Mouse (Mus musculus) limb, embryonic 14.5 days (tissue): ENCODE results near the gene Rfxap. TPM values are rescaled to one million over a fixed set of nuclear protein-coding genes. Genes with fewer than 3 reads are reported as not detected.

Experiments used
- ATAC-seq: fragments of 200-750 bp; cut with Nextera tagmentation; 2 replicates; pipeline ENCODE4 v1.8.0; 2017; ENCODE audit warnings: low read depth, moderate number of reproducible peaks, moderate TSS enrichment; ENCODE audit not compliant: low FRiP score
- DNase-seq: peaks from one replicate; pipeline ENCODE4 v3.0.0-alpha.2; 2015; ENCODE audit warnings: low spot score
- H3K27ac ChIP-seq: fragments of 300-500 bp; sonication (generic); replicated peaks from 2 replicates; pipeline ENCODE4 v1.5.1; 2014; ENCODE audit warnings: low read depth, mild to moderate bottlenecking, low read length, moderate library complexity, mixed read lengths
- H3K27me3 ChIP-seq: fragments of 300-500 bp; sonication (generic); 2 replicates; pipeline ENCODE4 v1.6.1; 2014; ENCODE audit warnings: low read length, mixed read lengths; ENCODE audit not compliant: control insufficient read depth, insufficient read depth
- H3K36me3 ChIP-seq: fragments of 300-500 bp; sonication (generic); 2 replicates; pipeline ENCODE4 v1.6.1; 2014; ENCODE audit warnings: mild to moderate bottlenecking, low read length, moderate library complexity, mixed read lengths; ENCODE audit not compliant: control insufficient read depth, insufficient read depth
- H3K4me1 ChIP-seq: fragments of 300-500 bp; sonication (generic); 2 replicates; pipeline ENCODE4 v1.6.1; 2014; ENCODE audit warnings: antibody characterized with exemption, low read length, mixed read lengths; ENCODE audit not compliant: control insufficient read depth, insufficient read depth
- H3K4me2 ChIP-seq: fragments of 300-500 bp; sonication (generic); replicated peaks from 2 replicates; pipeline ENCODE4 v1.6.1; 2014; ENCODE audit warnings: low read depth, mild to moderate bottlenecking, low read length, moderate library complexity; ENCODE audit not compliant: severe bottlenecking
- H3K4me3 ChIP-seq: fragments of 300-500 bp; sonication (generic); replicated peaks from 2 replicates; pipeline ENCODE4 v1.5.1; 2014; ENCODE audit warnings: low read length
- H3K9ac ChIP-seq: fragments of 300-500 bp; sonication (generic); 2 replicates; pipeline ENCODE4 v1.6.1; 2014; ENCODE audit warnings: mild to moderate bottlenecking, low read depth, low read length, moderate library complexity; ENCODE audit not compliant: severe bottlenecking
- H3K9me3 ChIP-seq: fragments of 300-500 bp; sonication (generic); 2 replicates; pipeline ENCODE4 v1.6.1; 2016; ENCODE audit warnings: low read length; ENCODE audit not compliant: control insufficient read depth
- POLR2A ChIP-seq: fragments of 200-500 bp; IDR thresholded peaks from 2 replicates; pipeline ENCODE4 v1.8.0; 2012; ENCODE audit warnings: inconsistent platforms, mild to moderate bottlenecking, moderate library complexity, borderline replicate concordance; ENCODE audit not compliant: insufficient read depth, insufficient read length; ENCODE audit errors: extremely low read depth
- WGBS: fragments of 180-500 bp; shearing (Covaris S2); extraction: QIAGEN DNeasy Blood & Tissue Kit; methylation state at CpG from one replicate; pipeline ENCODE4 v1.1.7; 2014; 5-methylcytosine and 5-hydroxymethylcytosine counted together
- polyA plus RNA-seq, 2 experiments: library from polyadenylated mRNA; depleted of rRNA in 1 of 2; stranded (reverse) in 1 of 2; unstranded in 1 of 2; fragments of >200 nt; fragmentation: Nextera tagmentation in 1 of 2; extraction: Ambion mirVana in 1 of 2; gene quantifications; 2 replicates each; pipeline versions ENCODE4 v1.2.1 to v1.2.3; 2012 to 2014

Rfxap gene
- polyA plus RNA-seq, 2 experiments: 43.1 to 48.7 TPM

GRCm38 (mm10) chr3:54814622-54815021, 7.0 kb upstream of the Rfxap start:
- no peaks in the 10 kb centered on the region for H3K36me3 ChIP-seq
- H3K4me2 ChIP-seq: no peak overlapping the region
- no peaks in the 10 kb centered on the region for H3K4me1 ChIP-seq
- H3K9me3 ChIP-seq: no peaks in the 10 kb centered on the region
- no peak overlapping the region for H3K4me3 ChIP-seq
- no peak for DNase-seq
- ATAC-seq: no peak
- 81% methylated on average over 6 of the region's 6 CpGs for WGBS
- no peak overlapping the region for H3K27ac ChIP-seq
- H3K9ac ChIP-seq: no peak overlapping the region
- no peak for TF ChIP-seq POLR2A
- H3K27me3 ChIP-seq: no peaks in the 10 kb centered on the region

GRCm38 (mm10) chr3:54813418-54813988, 5.9 kb upstream of the Rfxap start:
- 69% methylated on average over 6 of the region's 6 CpGs for WGBS

GRCm38 (mm10) chr3:54811616-54812015, 4.0 kb upstream of the Rfxap start:
- H3K27ac ChIP-seq: no peak overlapping the region
- H3K9ac ChIP-seq: no peak overlapping the region
- ATAC-seq: no peak
- TF ChIP-seq POLR2A: no peak
- 0 out of 2 replicates have a peak, but pooled peaks cover 1% of the 10 kb centered on the region for H3K4me1 ChIP-seq
- no peak overlapping the region for H3K4me2 ChIP-seq
- no peaks in the 10 kb centered on the region for H3K27me3 ChIP-seq
- no peaks in the 10 kb centered on the region for H3K9me3 ChIP-seq
- WGBS: 42% methylated on average over 1 of the region's 1 CpGs
- H3K4me3 ChIP-seq: no peak overlapping the region
- no peak for DNase-seq
- H3K36me3 ChIP-seq: no peaks in the 10 kb centered on the region

More at GRCm38 (mm10) chr3:54813418-54813988, 5.9 kb upstream of the Rfxap start:
- DNase-seq: no peak
- Histone ChIP-seq H3K36me3 (no peaks in the 10 kb centered on the region), H3K4me1 (no peaks in the 10 kb centered on the region), H3K9me3 (no peaks in the 10 kb centered on the region), H3K4me3 (no peak overlapping the region), H3K27me3 (no peaks in the 10 kb centered on the region), H3K9ac (no peak overlapping the region), H3K27ac (no peak overlapping the region), H3K4me2 (no peak overlapping the region)
- ATAC-seq: no peak
- no peak for TF ChIP-seq POLR2A

- Histone ChIP-seq H3K27me3 (no peaks in the 10 kb centered on the region), H3K4me2 (no peak overlapping the region), H3K4me1 (peaks cover 11% of the 10 kb centered on the region), H3K36me3 (peaks cover 12% of the 10 kb centered on the region), H3K9ac (no peak overlapping the region), H3K27ac (no peak overlapping the region), H3K9me3 (no peaks in the 10 kb centered on the region), H3K4me3 (no peak overlapping the region)
- WGBS: 54% methylated on average over 5 of the region's 5 CpGs
- TF ChIP-seq POLR2A: no peak
- no peak for ATAC-seq
- DNase-seq: no peak
Observed at GRCm38 (mm10) chr3:54809111-54809510, 1.5 kb upstream of the Rfxap start.

- no peak for TF ChIP-seq POLR2A
- DNase-seq: no peak
- peak overlapping the region; percentile 86 for H3K4me3 ChIP-seq
- peak overlapping the region; percentile 96 for H3K9ac ChIP-seq
- peak overlapping the region; percentile 93 for H3K27ac ChIP-seq
- no peaks in the 10 kb centered on the region for H3K9me3 ChIP-seq
- H3K36me3 ChIP-seq: peaks cover 22% of the 10 kb centered on the region
- WGBS: 2% methylated on average over 51 of the region's 56 CpGs
- no peaks in the 10 kb centered on the region for H3K27me3 ChIP-seq
- H3K4me2 ChIP-seq: peak overlapping the region; percentile 80
- H3K4me1 ChIP-seq: peaks cover 11% of the 10 kb centered on the region
- ATAC-seq: peak; percentile 77
Observed at GRCm38 (mm10) chr3:54807061-54807661, 430 bp downstream of the Rfxap start.
